Mouse (Mus musculus) testis, adult 2 months (tissue): ENCODE measurements around the gene Rps6kc1. TPM values are rescaled to one million over a fixed set of nuclear protein-coding genes. Genes with fewer than 3 reads are reported as not detected.

Experiments
- H3K27ac ChIP-seq: fragments of 200-500 bp; 2 replicates; pipeline ENCODE4 v1.5.1; 2012; ENCODE audit warnings: low read depth, low read length; ENCODE audit not compliant: control insufficient read depth, insufficient read depth
- H3K27me3 ChIP-seq: fragments of 200-500 bp; 2 replicates; pipeline ENCODE4 v1.6.1; 2012; ENCODE audit warnings: mild to moderate bottlenecking, low read length, moderate library complexity; ENCODE audit not compliant: control insufficient read depth, insufficient read depth
- H3K36me3 ChIP-seq: fragments of 200-500 bp; 2 replicates; pipeline ENCODE4 v1.6.1; 2012; ENCODE audit warnings: mild to moderate bottlenecking, low read length; ENCODE audit not compliant: control insufficient read depth, insufficient read depth
- H3K4me1 ChIP-seq: fragments of 200-500 bp; 2 replicates; pipeline ENCODE4 v1.6.1; 2012; ENCODE audit warnings: low read length; ENCODE audit not compliant: control insufficient read depth, insufficient read depth
- H3K4me3 ChIP-seq: fragments of 200-500 bp; 2 replicates; pipeline ENCODE4 v1.5.1; 2012; ENCODE audit warnings: low read depth, mild to moderate bottlenecking, low read length, moderate library complexity, mixed read lengths; ENCODE audit not compliant: control insufficient read depth
- CTCF ChIP-seq: fragments of 200-500 bp; IDR thresholded peaks from 2 replicates; pipeline ENCODE4 v1.5.1; 2012; ENCODE audit warnings: low read depth, mild to moderate bottlenecking, inconsistent platforms, low read length, moderate library complexity; ENCODE audit not compliant: control insufficient read depth, insufficient read depth, insufficient replicate concordance
- POLR2A ChIP-seq: fragments of 200-500 bp; IDR thresholded peaks from 2 replicates; pipeline ENCODE4 v1.6.1; 2012; ENCODE audit warnings: low read depth, mild to moderate bottlenecking, inconsistent platforms, low read length, moderate library complexity; ENCODE audit not compliant: control insufficient read depth
- polyA plus RNA-seq: library from polyadenylated mRNA; depleted of rRNA; stranded (reverse); fragments of >200 nt; gene quantifications from 2 replicates; pipeline ENCODE4 v1.2.3, GENCODE M21; 2012; rRNA removed

Rps6kc1 gene
- polyA plus RNA-seq, 1 experiment = 3.0 TPM

DNA sequence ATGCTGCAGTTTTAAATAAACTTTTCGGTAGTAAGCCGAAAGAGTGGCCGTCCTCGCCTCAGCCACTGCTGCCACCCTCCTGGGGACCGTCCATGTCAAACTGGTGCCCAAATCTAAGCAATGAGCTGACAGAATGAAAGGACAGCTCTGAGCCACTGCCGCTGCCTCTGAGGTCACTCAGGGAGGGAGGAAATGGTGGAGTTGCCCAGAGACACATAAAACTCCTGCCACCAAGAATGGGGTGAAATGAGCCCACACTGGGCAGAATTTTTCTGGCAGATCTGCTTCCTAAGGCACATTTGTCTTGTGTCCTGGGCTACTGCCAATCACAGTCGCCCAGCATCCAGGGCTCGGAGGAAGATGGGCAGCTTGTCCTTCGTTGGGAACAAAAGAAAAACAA is 255.5 kb downstream of the Rps6kc1 start:
- no peaks in the 10 kb centered on the region for H3K27me3 ChIP-seq
- TF ChIP-seq CTCF = no peak
- no peak for TF ChIP-seq POLR2A
- H3K4me3 ChIP-seq = no peak overlapping the region
- no peaks in the 10 kb centered on the region for H3K36me3 ChIP-seq
- no peaks in the 10 kb centered on the region for H3K4me1 ChIP-seq
- H3K27ac ChIP-seq = no peak overlapping the region

DNA sequence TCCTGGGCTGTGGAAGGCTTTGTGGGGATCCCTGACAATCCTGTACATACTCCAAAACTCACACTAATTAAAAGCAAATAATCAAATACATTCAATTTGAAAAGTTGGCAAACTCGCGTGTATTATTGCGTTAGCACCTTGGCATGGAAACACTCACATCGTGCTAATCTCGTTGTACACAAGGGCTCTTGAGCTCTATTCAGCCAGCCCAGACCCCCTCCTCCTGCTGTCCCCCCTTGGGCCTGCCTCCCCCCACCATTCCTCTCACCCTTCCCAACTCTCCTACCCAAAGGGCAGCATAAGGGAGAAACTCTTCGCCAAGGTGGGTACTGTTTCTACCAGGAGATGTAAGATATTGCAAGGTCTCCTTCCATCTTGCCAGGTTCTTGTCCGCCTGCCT is 255.9 kb downstream of the Rps6kc1 start:
- H3K36me3 ChIP-seq = no peaks in the 10 kb centered on the region
- no peak overlapping the region for H3K27ac ChIP-seq
- TF ChIP-seq CTCF (no peak), POLR2A (no peak)
- no peaks in the 10 kb centered on the region for H3K4me1 ChIP-seq
- H3K27me3 ChIP-seq = no peaks in the 10 kb centered on the region
- no peak overlapping the region for H3K4me3 ChIP-seq

DNA sequence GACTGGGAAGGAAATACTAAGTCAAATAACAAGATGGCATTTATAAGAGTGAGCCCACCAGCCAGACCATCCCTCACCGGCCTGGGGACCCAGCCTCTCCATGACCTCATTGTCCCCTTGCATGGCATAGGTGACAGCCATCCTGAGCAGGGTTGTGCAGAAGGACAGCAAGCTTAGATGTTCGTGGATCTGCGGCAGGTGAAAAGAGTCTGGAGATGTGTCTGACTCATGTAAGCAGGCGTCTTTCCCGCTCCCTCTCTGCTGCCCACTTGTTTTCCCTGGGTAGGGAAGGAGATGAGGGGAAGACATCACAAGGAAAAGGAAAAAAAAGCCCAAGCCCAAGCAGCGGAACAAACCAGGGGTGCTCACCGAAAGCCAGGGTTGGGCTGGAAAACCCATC is 256.5 kb downstream of the Rps6kc1 start:
- H3K36me3 ChIP-seq = no peaks in the 10 kb centered on the region
- no peak for TF ChIP-seq POLR2A
- no peak for TF ChIP-seq CTCF
- H3K27ac ChIP-seq = no peak overlapping the region
- H3K4me1 ChIP-seq = no peaks in the 10 kb centered on the region
- H3K4me3 ChIP-seq = no peak overlapping the region
- no peaks in the 10 kb centered on the region for H3K27me3 ChIP-seq

DNA sequence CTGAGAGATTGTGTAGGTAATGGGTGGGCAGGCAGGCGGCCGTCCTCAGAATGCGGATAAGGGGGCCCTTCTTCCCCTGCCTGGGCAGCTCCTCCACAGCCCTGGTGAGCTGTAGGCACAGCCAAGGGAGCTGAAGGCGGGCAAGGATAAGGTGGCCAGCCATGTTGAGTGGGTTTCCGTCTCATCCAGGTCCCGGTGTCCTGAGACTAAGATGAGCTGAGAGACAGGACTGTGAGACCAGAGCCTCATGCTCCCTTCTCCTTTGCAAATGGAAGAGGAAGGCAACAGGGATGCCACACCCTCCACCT is 256.9 kb downstream of the Rps6kc1 start:
- Histone ChIP-seq H3K4me3 (no peak overlapping the region), H3K36me3 (no peaks in the 10 kb centered on the region), H3K27ac (no peak overlapping the region), H3K4me1 (no peaks in the 10 kb centered on the region), H3K27me3 (no peaks in the 10 kb centered on the region)
- TF ChIP-seq POLR2A (no peak), CTCF (no peak)

DNA sequence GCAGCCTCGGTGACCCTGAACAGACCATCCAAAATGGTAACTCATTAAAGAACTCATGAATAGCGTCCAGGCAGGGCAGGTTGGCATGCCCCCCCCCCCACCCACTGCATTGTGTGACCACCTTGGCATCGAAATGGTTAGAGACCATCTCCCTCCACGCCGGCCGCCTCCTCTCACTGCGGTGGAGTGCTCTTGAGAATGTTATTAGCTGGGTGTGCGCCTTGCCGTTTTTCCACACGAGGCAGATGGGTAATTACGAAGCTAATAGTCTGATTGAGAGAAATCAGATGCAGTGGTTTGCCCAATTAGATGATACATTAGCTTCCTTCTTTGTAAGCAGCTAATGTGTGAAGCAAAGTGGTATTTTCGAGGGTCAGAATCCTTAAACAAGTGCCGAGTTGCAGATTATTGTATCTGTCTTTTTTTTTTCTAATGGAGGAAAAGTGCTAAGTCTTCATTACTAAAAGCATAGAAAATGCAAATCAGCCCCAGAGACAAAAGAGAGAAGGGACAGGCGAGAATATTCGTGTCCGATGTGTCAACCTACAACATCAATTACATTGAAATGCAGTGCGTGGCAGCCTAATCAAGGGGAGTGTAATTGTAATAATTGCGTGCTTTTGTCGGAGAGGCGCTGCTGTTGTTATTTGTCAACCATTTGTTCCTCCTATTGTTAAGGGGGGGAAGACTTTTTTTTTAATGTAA is 257.4 kb downstream of the Rps6kc1 start:
- H3K4me1 ChIP-seq = no peaks in the 10 kb centered on the region
- H3K27ac ChIP-seq = no peak overlapping the region
- H3K27me3 ChIP-seq = no peaks in the 10 kb centered on the region
- no peak for TF ChIP-seq CTCF
- no peak for TF ChIP-seq POLR2A
- no peak overlapping the region for H3K4me3 ChIP-seq
- H3K36me3 ChIP-seq = no peaks in the 10 kb centered on the region

DNA sequence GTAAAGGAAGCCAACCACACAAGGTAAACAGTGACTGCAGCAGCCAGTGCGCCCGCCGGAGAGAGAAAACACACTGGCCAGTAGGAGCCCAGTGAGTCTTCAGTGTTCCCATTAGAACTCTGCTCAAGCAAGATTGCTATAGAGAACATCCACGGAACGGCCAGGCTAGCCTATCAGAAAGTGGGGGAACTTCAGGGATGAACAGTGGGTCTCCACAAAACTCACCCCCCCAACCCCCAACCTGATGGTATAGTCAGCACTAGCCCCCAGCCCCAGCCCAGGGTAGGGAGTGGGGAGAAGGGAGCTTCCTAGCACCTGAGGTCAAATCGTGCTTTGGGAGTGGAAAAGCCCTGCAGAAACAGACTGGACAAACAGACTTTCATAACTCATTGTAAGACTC is 258.5 kb downstream of the Rps6kc1 start:
- no peak overlapping the region for H3K4me3 ChIP-seq
- no peaks in the 10 kb centered on the region for H3K27me3 ChIP-seq
- H3K27ac ChIP-seq = no peak overlapping the region
- no peaks in the 10 kb centered on the region for H3K36me3 ChIP-seq
- TF ChIP-seq POLR2A = no peak
- TF ChIP-seq CTCF = no peak
- no peaks in the 10 kb centered on the region for H3K4me1 ChIP-seq

Other genes starting within 250 kb of the Rps6kc1 start
- gene Angel2, start 13.3 kb upstream of the Rps6kc1 start, polyA plus RNA-seq = 18.3 and 18.6 TPM in 2 replicates
- 53.8 and 65.7 TPM in 2 replicates for gene Vash2, start 67.5 kb upstream of the Rps6kc1 start, polyA plus RNA-seq
- gene Flvcr1, start 114.4 kb upstream of the Rps6kc1 start, polyA plus RNA-seq = 4.1 and 4.2 TPM in 2 replicates
- 136 and 182 TPM in 2 replicates for gene Spata45, start 124.9 kb upstream of the Rps6kc1 start, polyA plus RNA-seq
- 14.3 and 14.7 TPM in 2 replicates for gene Tatdn3, start 151.2 kb upstream of the Rps6kc1 start, polyA plus RNA-seq
- gene Nsl1, start 151.2 kb upstream of the Rps6kc1 start, polyA plus RNA-seq = 2.6 TPM in 2 replicates
- 0.68 and 1.00 TPM in 2 replicates for gene Batf3, start 186.1 kb upstream of the Rps6kc1 start, polyA plus RNA-seq